Mouse (Mus musculus) Muller cell, postnatal 12 days (primary cell): Measurements from ENCODE around the gene Slc35b2.

Experiments used
- DNase-seq: peaks from one replicate; pipeline ENCODE4 v3.0.0-alpha.2; 2015; ENCODE audit errors: inconsistent ontology term

The Slc35b2 gene

DNA sequence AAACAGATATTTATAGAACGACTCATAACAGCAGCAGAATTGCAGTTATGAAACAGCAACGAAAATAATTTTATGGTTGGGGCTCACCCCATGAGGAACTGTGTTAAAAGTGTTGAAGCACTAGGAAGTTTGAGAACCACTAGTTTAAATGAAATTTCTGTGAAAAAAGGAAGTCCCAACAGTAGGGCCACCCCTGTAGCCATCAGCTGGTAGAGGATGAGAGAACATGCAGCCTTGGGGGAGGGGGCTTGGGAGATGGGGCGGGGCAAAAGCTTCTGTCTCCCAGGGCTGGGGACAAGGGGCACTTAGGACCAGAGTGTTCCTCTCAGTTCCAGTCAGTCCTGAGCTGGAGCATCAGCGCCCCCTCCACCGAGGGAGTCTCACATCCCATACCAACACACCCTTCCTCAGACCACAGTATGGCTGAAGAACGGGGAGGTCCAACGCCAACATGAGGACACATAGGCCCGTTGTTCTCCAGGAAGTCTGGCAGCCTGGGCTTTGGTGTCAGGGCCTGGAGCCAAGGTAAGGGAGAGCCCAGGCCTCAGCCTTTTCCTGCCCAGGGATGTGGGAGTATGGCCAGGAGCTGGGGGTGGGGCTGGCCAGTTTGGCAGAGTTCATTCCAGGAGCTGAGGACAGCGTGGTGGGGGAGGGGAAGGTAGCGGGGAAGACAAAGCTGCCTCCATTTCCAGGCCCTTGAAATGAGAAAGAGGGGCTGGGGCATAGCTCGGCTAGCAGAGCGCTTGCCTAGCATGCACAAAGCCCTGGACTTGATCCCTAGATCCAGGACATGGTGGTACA, 20.6 kb downstream of the Slc35b2 start:
- peak; percentile 97 for DNase-seq

DNA sequence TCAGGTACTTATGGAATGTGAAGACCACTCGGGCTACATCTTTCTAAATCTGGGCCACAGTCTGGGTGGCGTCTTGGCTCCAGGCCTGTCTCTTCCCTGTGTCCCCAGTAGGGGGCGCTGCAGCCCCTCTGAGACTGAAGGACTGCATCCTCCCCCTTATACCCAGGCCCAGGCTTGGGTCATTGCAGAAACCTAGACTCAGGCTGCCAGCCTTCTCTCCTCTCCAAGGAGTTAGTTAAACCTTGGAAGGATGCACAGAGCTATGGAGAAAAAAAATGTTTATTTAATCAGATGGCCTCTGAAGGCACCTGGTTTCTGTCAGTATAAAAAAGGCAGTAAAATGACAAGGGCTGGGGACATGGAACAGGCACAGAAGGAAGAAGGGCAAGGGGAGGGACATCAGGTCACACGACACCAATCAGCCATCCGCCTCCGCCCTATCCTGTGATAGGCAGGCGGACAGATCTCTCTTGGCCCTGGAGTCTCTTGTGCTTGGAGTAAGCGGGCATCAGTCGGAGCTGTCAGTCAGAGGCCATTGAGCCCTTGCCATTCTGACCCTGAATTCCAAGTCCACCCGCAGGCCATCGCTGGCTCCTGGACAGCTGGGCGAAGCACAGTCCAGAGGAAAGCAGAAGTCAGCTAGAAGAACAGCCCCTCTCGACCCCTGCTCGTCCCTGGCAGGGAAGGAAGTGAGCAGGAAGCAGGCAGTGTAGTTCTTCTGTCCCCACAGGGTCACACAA, 21.4 kb downstream of the Slc35b2 start:
- DNase-seq, result peak; percentile 93

DNA sequence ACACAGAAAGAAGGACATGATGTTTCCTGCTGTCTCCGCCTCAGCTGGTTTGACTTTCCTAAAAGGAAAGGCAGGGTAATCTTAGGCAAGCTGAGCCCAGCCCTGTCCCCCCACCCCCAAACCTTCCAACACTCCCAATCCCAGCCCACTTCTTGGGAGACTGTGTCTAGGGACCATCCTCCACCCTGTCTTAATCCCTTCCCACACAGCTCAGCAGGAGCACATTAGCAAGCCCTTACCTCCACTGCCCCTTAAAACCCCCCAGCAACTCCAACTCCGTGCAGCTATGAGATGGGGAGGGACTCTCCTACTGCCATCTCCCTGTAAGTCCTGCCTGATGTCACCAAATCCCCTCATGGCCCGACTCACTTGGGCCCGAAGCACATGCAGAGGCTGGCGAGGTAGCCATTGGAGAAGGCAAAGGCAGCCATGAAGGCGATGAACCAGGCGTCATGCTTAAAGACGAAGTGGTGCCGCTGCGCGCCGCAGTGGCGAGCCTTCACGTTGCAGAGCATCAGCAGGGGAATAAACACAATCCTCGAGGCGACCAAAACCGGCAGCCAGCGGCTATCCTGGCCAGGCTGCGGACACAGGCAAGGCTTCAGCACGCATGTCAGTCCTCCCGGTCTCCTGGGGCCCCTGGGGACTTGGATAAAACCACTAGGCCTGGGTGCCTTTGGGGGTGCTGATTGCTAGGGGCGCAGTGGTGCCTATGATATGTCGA, 22.2 kb downstream of the Slc35b2 start:
- DNase-seq, result no peak

DNA sequence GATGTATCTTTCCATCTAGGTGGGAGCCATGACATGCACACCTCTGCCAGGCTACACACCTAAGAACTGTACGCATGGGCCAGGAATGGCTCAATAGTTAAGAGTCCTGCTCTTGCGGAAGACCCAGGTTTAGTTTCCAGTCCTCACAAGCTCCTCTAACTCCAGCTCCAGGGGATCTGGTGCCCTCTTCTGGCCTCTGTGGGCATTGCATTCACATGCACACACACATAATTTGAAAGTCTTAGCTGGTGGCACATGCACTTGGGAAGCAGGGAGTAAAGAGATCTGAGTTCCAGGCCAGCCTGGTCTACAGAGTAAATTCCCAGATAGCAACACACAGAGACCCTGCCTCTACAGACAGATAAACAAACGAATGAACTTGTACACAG, 22.8 kb downstream of the Slc35b2 start:
- no peak for DNase-seq

DNA sequence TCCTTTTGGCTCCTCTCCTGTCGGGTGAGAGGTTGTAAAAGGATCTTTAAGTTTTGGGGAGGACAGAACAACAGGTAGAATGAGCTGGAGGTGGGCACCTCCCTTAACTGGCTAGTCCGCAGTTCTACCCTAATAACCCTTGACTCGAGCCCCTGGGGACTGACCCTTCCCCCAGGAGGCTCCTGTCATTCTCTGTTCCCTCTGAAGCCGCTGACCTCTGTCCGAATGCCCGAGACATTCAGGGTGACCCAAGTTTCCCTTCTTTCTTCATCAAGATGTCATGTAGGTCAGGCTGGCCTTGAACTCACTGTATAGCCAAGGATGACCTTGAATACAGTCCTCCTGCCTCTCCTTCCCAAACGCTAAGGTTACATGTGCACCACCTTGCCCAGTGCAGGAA, 24.7 kb downstream of the Slc35b2 start:
- no peak for DNase-seq

DNA sequence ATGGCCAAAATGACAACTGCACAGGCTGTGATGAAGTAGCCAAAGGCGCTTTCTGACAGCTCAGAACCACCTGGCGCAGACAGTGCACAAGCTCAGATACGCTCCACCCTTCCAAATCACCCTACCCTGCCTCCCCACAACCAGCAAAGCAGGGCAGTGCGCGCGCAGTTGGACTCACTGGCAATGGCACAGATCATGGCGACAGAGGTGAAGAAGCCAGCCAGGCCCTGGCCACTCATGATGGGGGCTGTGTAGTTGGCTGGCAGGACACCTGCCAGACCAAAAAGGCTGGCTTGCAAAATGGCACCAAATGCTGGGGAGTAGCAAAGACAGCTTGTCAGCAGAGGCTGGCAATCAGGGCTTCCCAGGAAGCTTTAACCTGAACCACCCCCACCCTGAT, 25.6 kb downstream of the Slc35b2 start:
- DNase-seq, result no peak

DNA sequence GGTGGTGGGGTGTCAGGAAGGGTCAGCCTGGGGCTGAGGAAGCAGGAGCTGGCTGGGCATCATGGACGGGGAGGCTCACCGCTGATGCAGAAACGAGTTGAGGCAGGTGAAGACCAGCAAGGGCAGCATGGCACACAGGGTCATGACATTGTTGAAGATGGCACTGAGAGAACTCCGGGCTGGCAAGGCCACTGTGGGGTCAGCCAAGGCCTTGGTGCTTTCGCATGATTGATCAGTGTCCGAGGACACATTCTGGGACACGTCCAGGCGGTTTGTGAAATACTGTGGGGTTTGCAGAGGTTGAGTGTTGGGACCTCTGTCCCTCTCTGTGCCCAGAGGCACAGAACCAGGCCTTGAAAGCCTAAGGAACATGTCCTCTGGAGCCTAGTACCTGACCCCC, 26.2 kb downstream of the Slc35b2 start:
- DNase-seq, result no peak

DNA sequence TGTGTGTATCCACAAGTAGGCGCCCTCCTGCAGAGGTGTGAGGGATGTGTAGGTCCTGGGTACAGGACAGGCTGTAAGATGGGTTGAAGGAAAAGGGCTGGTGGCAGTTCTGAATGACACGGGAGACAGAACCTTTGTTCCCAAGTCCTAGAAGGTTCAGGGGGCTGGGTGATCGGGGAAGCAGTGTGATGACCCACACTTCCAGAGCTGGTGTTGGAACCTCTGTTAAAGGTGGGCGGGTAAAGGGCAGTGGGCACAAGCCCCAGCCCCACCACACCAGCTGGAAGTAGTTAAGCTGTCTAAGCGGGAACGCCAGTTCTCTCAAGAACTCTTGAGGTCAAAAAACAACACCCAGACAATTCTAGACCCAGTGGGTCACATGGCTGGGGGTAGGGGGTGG, 26.7 kb downstream of the Slc35b2 start:
- DNase-seq, result no peak

DNA sequence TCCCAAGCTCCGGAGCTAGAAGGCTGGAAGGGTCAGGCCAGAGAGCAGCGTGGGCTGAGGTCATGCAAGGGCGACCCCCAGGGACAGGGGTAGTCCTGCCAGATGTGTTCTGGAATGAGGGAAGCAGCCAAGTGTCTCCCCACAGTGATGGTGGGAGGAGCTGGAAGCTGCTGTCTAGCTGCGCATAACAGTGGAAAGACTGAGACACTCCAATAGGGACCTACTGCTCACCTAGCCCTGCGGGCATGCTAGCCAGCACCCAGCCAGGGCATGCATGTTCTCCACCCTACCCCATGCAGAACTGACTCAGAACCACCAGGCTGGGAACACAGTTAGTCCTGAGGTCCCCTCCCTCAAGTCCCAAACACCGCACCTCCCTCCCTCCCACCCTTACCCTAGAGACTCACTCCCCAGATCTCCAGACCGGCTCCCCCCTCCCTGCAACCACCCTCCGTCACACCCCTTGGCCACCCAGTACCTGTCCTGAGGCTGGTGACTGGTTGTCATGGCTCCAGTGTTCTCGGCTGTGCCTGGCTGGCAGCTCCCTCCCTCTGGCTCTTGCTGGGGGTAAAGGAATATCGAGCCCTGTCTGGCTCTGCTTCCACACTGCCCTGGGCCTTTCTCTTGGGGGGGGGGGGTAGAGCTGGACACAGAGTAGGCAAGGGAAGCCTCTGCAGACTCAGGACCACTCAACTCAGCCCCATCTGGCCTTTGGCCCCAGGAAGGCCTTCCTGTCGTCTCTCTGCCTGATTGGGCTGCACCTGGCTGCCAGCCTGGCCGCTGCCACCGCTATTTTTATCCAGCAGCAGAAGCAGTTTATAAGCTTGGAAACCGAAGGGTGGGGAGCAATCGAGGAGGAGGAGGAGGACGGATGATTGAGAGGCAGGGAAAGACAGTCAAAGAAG, 28.3 kb downstream of the Slc35b2 start:
- DNase-seq, result no peak

DNA sequence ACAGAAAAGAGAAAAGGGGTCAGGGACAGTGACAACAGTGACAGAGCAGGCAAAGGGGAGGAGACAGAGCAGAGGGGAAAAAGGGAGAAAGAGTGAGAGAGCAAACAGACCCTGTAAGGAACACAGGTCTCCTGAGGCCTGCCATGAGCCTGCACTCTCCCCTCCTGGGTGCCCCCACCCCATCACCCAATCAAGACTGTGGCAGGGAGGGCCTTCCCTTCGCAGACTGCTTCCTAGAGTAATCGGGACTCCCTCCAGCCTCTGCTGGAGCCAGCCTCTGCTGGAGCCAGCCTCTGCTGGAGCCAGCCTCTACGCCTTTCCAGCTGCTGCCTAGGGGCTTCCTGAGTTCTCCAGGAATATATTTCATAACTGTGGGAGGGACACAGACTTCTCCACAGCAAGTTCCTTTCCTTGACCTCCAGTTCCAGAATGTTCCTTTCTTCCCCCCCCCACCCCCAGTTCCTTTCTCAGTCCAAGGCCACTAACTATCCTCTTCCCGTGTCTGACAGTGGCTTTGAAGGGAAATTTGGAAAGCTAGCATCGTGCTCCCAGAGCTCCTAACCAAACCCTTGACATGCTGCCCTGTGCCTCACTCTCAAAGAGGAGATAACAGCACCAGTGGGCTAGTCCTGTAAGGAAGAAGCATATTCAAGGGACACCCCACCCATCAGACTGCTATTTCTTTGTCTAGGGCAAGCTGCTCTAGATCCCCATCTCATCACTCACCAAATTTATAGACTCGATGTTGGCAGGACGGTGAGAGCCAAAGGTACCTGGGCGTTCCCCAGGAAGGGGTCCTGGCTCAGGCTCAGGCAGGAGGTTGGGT, 29.1 kb downstream of the Slc35b2 start:
- DNase-seq, result no peak

DNA sequence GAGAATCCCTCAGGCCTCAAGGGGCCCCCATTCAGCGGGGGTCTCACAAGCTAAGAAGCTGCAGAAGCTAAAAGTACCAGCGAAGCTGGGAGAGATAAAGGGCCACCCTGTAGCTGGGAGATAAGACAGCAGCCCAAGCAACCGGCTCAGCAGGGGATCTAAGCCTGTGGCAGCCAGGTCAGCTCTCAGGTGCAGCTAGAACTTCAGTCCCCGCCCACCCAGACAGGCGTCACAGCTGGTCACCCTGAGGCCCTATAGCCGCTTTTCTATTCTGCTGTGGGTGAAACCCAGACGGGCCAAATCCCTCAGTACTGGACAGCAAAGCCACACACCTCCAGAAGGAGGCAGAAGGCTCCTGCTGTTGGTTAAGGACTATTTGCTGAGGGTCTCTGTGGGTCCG, 29.8 kb downstream of the Slc35b2 start:
- DNase-seq, result no peak

DNA sequence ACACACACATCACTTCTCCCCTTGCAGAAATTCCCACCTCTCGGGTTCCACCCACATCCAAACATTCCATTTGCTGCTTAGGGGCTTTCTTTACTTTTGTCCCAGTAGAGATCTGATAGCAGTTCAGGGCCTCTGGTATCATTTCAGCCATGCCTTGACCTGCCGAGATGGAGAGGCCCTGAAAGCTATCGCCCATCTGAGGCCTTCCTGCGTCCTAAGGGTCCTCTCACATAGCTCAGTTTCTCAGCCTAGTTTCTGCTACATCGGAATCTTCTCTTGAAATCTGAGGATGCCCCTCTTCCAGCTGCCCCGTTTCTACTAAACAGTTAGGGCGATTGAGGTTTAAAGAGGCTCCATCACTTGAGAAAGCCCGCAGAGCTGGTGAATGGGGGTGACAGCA, 30.5 kb downstream of the Slc35b2 start:
- no peak for DNase-seq

DNA sequence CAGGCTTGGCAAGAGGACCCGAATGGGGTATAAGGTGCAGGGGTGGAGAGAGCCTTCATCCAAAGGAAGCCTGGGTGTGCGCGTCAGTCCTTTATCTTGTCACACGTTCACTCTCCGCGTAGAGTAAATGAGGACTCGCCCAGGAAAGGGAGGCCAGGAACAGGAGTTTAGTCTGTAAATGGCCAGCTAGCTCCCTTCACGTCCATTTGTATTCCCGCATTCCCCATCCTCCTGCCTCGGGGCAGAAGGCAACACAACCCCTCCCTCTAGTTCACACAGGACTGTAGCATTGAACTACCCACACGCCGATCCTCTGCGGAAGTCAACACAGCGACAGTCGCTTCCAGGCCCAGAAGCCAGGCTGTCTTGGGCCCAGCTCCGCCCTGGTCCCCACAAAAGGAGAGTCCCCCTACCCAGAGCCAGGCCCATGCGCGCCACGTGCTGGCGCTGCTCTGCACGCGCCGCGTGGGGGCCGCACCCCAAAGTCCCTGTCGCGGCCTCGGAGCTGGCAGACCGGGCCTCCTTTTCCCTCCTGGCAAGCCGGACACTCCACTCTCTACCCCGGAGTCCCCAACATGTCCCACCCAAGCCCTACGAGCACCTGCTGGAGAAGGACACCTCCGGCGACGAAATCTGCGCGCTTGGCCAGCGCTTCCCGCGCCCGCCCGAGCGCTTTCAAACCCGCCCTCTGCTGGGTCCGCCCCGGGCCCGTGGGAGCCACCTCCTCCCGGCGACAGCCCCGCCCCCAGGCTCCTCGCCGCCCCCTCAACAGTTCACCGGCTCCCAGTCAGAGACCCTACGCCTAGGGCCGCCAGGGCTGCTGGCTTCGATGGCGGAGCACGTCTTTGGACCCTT, 31.4 kb downstream of the Slc35b2 start:
- peak; percentile 79 for DNase-seq

DNA sequence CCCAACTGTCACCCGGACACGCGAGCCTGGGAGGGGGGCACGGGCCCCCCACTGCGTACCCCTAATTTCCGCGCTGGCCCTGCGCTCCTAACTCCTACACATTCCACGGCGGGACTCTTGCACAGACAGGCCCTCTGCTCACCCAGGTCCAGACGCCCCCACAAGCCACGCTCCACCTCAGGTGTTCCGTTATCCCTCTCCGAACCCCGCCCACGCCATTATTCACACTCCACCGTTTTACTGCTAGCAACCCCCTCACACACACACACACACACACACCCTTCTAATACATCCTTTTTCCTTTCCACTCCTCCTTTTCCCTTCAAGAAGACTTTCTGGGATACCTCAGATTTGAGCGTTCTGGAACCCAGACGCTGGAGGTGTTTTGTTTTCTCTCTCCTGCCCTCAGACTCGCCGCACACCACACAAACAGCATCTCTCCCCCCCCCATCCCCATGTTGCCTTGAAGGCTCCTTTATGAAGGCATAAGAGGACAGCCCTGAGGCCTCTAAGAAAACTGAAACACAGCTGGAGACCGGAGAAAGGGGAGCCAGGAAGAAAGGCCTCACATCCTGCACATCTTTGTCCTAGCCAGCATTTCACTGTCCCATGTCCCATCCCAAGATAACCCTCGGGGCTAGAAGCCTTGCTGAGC, 32.2 kb downstream of the Slc35b2 start:
- no peak for DNase-seq

DNA sequence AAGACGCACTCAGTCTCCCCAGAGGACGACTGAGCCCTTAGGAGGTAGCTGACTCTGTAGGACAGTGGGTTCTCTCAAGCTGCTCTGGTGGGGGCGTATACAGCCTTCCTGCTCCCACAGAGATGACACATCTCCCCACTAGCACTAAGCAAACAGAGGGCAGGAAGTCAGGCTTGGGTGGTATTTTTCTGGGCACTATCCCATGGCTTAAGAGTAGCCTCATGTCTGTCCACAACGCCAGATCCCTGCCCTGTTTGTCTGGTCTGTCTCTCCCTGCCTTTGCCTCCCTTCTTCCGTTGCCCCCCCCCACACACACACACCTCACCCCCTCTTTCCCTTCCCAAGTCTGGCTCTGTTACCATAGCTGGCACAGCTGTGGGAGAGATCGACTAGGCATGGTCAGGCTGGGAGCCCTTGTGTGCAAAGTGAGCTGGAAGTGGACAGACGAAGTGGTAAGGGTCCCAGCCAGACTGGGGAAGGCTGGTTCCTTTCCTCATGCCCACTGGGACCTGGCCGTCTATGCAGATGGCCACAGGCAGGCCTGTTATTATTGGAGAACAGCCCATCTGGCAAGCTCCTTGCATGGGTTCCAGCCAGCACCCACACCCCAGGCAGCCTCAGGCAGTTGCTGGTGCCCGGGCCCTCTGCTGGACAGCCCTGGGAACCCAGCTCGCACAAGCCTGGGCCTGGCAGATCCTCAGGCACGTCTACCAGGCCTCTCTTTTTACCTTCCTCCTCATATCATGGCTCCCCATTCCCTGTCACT, 33.1 kb downstream of the Slc35b2 start:
- peak; percentile 85 for DNase-seq

DNA sequence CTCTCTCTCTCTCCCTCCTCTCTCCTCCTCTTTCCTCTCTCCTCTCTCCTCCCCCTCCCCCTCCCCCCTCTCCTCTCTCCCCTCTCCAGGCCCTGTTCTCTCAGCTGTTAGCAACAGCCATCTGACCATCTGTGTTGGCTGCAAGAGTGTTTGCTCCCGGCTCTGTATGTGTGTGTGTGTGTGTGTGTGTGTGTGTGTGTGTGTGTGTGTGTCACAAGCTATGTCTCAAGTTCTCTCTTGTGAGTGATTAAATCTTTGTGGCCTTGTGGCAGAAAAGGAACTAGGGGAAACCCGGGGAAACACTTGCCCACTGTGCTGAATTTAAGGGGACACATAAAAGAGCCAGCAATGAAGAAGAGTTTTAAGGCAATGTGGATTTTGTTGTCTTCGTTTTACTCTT, 34.1 kb downstream of the Slc35b2 start:
- DNase-seq, result peak; percentile 61

DNA sequence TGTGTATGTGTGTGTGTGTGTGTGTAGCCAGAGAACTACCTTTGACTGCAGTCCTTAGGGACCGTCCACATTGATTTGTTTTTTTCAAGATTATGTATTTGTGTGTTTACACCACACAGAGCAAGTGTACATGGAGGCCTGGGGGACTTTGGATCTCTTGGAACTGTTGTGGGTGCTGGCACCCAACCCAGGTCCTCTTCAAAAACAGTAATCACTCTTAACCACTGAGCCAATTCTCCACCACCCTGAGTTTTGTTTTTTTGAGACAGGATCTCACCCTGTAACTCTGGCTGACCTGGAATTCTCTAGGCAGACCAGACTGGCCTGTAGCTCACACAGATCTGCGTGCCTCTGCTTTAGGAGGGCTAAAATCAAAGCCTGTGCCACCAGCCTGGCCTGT, 34.7 kb downstream of the Slc35b2 start:
- no peak for DNase-seq

DNA sequence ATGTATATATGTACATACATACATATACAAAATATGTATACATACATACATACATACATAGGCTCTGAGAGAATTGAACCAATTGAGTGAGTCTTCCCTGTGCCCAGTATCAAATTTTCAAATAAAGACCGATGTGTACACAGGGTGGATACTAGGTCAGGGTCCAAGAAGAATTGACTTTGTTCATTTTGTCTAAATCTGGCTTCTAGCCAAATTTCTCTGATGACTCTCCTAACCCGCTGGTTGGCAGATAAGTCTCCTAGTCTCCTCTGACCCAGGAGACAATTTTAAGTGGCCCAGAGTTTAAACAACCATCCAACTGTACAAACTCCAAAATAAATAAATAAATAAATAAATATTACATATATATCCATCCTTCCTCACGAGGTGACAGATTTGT, 35.2 kb downstream of the Slc35b2 start:
- DNase-seq, result no peak
